Mouse (Mus musculus): ENCODE measurements around the gene Aph1b. TPM values are rescaled to one million over a fixed set of nuclear protein-coding genes. Genes with fewer than 3 reads are reported as not detected.
"Not testable (repeated sequence)": the region's sequence is repeated elsewhere in the genome, so short reads cannot be mapped to it uniquely, and the experiment has no call there.

Aph1b gene
- total RNA-seq (2017), result 3.6 to 6.5 TPM (median 5.0 TPM) in 3 replicates

DNA sequence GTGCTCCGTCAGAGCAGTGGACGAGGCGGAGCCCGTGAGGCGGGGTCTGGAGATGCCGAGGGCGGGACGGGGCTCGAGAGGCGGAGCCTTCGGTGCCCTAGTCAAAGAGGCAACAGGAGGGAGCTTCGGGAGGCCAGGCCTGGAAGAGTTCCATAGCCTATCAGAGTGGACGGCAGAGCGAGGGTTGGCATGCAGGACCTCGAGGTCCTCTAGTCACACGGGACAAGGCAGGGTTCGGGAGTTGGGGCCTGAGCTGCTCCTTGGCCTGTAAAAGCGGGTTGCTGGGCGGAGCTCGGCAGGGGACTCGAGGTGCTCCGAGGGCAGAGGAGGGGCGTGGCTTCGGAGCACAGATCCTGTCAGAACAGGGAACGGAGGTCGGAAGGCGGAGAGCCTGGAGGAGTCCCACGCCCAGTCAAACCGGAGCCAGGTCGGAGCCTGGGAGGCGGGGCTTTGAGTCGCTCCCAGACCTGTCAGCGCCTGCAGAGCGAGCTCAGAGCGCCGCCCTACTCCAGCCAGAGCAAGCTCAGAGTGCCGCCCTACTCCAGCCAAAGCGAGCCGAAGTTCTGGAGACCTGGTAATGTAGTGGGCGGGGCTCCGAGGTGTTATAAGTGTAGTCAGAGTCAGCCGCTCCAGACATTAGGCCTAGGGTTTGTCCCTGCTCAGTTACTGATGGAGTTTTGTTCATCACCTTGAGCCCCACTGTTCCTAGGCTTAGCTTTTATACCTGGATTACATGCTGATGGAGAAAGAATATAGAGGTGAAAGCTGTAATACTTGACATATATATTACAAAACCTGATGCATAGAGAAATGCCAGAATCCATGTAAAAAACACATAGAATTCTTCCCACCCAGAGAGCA is at the start of gene Aph1b:
Gene Aph1b (minus strand): TSS at position 27 of the 861 bp plus-strand sequence.
- ATAC-seq (replicated peaks; ENCODE audit: insufficient number of reproducible peaks, low FRiP score, low TSS enrichment, poor library complexity, severe bottlenecking), result peak; percentile 95

DNA sequence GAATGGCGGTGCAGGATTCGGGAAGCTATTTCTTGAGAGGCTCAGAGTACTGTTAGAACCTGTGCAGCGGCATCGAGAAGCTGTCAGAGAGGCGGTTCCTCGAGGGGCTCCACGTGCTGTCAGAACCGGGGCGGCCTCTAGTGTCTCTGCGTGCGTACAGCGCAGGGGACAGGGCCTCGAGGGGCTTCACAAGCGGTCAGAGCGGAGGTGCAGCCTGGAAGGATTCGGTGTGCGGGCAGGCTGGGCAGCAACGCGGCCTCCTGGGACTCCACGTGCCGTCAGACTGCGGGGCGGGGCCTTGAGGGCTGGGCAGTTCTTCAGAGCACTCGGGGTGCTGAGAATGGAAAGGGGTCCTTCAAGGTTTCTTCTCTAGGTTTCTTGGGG is 39.8 kb upstream of the Aph1b start:
- no peak for ATAC-seq (replicated peaks; ENCODE audit: insufficient number of reproducible peaks, low FRiP score, low TSS enrichment, poor library complexity, severe bottlenecking)

DNA sequence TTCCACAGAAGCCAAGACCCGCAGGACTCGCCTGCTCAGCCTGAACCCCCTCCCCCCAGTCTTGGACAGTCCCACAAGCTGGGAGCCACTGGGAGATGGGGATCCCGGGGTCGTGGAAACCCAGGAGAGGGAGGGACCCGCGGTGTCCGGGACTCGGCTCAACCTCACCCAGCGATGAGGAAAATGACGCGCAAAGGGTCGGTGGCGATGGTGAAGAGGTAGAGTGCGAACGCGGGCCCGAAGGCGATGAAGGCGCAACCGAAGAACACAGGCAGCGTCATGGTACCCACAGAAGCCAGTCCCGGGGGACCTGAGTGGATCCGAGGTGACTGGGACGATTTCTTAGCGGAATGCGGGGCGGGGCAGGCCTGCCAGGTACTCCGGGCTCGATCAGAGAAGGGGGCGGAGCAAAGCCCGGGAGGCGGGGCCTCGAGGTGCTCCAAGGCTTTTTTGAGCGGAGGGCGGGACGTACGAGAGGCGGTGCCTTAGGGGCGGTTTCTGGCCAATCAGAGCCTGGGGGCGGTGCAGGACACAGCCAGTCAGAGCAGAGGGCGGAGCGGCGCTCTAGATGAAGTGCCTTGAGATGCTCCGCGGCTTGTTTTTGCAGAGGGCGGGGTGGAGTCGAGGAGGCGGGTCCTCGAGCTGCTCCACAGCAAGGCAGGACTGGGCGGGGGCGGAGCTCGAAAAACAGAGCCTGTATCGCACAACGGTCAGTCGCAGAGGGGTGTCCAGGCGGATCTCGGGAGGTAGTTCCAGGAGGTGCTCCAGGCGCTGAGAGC is 39.2 kb upstream of the Aph1b start, which contains the start of gene Aph1c:
Gene Aph1c (minus strand): TSS at position 409 of the 779 bp plus-strand sequence.
- ATAC-seq (replicated peaks; ENCODE audit: insufficient number of reproducible peaks, low FRiP score, low TSS enrichment, poor library complexity, severe bottlenecking), result peak; percentile 94

DNA sequence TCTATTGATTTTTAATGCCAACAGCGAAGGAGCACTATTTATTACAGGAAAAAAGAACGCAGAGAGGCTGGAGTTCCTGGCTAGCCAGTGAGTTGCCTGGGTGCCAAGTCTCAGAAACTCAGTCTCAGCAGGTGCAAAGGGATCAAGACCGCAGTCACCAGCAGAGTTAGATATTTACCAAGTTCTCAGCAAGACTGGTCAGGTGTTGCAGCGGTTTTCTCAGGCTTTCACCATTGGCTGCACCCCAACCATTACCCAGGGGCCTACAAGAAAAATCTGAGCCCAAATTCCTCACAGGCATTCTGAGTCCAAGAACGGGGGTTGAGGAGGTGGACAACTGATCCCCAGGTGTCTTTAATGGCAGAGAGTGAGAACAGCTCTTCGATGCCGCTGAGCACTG is 38.6 kb upstream of the Aph1b start:
- no peak for ATAC-seq (replicated peaks; ENCODE audit: insufficient number of reproducible peaks, low FRiP score, low TSS enrichment, poor library complexity, severe bottlenecking)

DNA sequence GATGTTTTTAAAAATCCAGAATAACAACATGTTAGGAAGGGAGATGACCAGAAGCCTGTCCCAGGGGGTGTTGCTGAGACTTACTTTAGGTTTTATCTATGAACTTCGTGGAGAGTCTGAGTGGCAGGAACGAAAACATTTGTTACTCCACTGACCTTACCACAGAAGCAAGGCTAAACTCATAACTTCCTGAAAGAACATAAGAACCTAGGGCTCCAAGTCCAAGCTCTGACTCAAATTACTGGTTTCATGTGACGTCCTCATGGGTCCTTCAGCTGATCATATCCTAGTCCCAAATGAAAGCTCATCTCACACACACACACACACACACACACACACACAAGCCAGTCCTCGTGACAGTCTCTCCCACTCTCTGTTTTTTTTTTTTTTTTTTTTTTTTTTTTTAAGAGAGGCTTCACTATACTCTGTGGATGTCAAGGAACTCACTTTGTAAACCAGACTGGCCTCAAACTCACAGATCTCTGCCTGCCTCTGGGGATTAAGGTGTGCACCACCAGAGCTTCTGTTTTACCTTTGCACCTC is 37.1 kb upstream of the Aph1b start:
- ATAC-seq (replicated peaks; ENCODE audit: insufficient number of reproducible peaks, low FRiP score, low TSS enrichment, poor library complexity, severe bottlenecking), result no peak; the same call in 1 of the 2 replicates

DNA sequence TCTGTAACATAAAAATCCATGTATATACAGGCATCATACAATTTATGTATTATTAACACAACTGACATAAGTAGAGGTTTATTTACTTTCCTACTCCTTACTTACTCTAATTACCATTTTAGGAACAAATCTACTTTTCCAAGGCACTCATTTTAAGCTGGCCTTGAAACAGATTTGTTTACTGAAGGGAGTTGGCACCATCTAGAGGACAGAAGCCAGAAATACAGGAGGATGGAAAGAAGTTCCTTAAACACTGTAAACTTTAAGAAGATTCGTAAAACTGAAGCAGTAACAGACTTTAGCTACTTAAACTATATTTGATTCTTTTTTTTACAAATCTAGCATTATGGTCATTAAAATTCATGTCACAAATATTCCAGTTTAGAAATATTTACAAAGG is 30.7 kb upstream of the Aph1b start:
- ATAC-seq (replicated peaks; ENCODE audit: insufficient number of reproducible peaks, low FRiP score, low TSS enrichment, poor library complexity, severe bottlenecking), result 0 out of 2 replicates have a peak, but pooled peaks have one; percentile 48

DNA sequence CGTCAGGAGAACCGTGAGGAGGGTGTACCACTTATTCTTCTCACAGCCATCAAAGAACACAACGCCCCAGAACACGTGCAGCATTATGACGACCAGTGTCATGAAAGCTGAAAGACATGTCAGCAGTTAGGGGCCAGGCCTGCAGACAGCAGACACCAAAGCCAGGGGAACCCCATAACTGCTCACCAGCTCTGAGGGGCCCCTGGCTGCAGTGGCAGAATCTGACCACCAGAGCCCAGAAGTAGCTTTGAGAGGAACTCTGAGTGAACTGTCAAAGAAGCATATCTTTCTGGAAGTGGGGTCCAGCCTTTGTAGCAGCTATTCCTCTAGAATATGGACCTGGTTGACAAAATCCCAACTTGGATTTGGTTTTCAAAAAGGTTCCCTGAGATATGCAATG is 27.0 kb upstream of the Aph1b start:
- not testable (repeated sequence) for ATAC-seq (replicated peaks; ENCODE audit: insufficient number of reproducible peaks, low FRiP score, low TSS enrichment, poor library complexity, severe bottlenecking)

DNA sequence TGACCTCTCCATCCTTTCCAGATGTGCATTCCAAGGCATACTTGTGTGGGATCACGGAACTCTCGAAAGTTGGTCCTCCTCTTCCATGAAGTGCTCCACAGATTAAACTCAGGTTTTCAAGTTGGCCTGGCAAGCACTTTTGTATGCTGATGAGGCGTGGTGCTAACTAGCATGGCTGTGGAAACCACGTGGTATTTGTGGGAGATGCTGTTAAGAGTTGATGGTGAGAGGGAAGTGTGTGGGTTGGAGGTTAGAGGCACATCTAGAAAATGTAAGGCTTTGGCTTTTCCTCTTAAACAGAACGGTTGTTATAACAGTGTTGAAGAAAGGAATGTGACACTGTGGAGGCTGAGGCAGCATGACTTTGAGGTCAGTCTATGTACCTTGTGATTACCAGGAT is 25.7 kb upstream of the Aph1b start:
- no peak for ATAC-seq (replicated peaks; ENCODE audit: insufficient number of reproducible peaks, low FRiP score, low TSS enrichment, poor library complexity, severe bottlenecking)

DNA sequence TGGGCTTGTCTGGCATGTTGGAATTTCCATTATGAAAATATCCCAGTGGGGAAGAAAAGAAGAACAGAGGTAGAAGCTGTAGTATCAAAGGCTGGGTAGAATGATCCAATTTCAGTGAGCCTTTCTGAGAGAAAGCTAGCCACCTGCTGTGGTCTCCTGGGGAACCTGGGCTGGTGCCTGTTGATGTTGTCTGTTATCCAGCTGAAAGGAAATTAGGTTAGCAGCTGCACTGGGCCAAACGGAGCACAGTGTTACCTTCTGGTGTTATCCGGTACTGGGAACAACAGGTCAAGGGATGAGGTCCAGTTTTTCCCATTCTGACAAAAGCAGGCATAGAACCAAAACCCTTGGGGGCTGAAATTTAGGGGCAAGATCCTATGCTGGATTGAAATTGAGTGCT is 18.1 kb upstream of the Aph1b start:
- ATAC-seq (replicated peaks; ENCODE audit: insufficient number of reproducible peaks, low FRiP score, low TSS enrichment, poor library complexity, severe bottlenecking), result no peak

DNA sequence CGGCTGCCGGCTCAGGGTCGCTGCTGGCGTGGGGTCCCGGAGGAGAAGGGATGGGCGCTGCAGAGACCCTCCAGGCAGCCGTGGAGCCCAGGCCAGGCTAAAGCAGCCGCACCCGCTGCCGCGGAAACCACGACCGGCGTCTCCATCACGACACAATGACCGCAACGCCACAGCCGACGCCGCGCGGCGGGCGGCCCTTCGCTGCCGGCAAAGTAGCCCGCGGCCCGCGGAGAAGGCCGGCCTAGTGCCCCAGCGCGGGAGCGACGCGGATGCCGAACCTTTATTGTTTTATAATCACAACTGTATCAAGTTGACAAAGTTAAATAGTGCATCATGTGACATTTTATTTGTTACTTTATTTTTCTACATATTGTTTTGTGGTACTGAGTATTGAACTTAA is 10.7 kb upstream of the Aph1b start:
- ATAC-seq (replicated peaks; ENCODE audit: insufficient number of reproducible peaks, low FRiP score, low TSS enrichment, poor library complexity, severe bottlenecking), result not testable (repeated sequence)

DNA sequence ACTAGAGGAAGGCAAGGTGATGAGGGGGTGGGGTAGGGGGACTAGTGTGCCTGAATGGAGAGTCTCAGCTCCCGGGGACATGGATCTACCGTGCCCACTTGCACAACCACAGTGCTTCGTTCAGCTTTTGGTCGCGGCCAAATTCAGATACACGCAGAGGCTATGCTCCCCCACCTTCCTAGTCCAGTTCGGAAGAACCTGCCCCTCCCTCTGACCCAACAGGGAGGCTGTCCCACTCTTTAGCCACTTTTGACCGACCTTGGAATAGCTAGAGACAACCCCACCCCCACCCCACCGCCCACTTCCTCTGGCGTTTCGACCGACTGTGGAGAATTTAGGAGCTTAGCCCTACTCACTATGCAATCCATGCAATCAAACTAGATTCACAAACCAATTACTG is 6.7 kb upstream of the Aph1b start:
- ATAC-seq (replicated peaks; ENCODE audit: insufficient number of reproducible peaks, low FRiP score, low TSS enrichment, poor library complexity, severe bottlenecking), result no peak

DNA sequence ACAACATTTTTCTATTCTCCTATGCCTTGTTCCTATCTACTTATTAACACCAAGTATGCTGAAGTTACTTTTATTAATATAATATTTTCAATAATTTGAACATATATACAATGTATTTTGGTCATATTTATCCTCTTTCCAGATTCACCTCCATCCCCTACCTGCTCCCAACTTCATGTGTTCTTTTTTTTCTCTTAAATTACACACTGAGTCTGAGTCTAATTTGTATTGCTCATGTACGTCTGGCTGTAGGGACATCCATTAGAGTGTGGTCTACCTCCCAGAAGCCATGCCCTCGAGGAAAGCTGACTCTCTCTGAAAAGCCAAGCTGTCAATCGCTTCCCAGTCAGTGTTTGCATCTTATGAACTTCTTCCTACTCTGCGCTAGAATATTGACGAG is 1.4 kb upstream of the Aph1b start, which contains the start of gene Gm10647:
Gene Gm10647 (plus strand): TSS at position 301 of the 400 bp plus-strand sequence.
- no peak for ATAC-seq (replicated peaks; ENCODE audit: insufficient number of reproducible peaks, low FRiP score, low TSS enrichment, poor library complexity, severe bottlenecking)

DNA sequence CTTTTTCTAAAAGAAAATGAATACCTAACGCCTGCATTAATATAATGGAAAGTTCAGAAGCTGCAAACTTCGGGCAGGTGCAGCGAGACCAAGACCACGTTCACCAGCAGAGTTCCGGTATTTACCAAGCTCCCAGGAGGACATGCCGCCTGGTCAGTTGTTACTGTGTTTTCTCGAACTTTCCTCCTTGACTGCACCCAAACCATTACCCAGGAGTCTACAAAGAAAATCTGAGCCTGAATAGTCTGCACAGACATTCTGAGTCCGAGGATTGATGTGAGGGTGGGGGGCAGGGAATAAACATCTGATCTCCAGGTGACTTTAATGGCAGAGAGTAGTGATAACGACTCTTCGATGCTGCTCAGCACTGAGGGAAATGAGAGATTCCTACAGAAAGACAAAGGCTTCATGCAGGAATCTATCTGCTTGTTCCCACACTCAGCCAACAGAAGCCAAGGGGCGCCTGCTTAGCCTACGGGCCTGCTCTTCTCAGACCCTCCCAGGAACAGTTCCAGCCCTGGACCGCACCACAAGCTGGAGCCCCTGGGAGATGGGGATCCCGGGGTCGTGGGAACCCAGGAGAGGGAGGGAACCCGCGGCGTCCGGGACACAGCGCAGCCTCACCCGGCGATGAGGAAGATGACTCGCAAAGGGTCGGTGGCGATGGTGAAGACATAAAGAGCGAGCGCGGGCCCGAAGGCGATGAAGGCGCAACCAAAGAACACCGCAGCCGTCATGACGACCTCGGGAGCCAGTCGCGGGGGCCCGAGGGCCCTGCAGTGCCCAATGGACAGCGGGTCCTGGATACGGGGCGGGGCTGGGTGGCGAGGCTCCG is 444 bp downstream of the Aph1b start:
- ATAC-seq (replicated peaks; ENCODE audit: insufficient number of reproducible peaks, low FRiP score, low TSS enrichment, poor library complexity, severe bottlenecking), result no peak

DNA sequence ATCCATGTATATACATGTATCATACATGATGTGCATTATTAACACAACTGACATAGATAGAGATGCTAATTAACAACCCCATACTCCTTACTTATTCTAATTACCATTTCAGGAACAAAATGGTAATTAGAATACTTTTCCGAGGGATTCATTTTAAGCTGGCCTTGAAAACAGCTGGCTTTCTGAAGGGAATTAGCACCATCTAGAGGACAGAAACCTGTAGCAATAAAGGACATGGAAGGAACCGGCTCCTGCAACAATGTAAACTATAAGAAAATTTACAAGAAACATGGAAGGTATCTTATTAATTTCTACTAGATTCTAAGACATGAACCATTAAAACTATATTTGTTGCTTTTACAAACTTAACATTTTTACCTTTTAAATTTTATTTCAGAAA is 7.5 kb downstream of the Aph1b start:
- no peak for ATAC-seq (replicated peaks; ENCODE audit: insufficient number of reproducible peaks, low FRiP score, low TSS enrichment, poor library complexity, severe bottlenecking)

DNA sequence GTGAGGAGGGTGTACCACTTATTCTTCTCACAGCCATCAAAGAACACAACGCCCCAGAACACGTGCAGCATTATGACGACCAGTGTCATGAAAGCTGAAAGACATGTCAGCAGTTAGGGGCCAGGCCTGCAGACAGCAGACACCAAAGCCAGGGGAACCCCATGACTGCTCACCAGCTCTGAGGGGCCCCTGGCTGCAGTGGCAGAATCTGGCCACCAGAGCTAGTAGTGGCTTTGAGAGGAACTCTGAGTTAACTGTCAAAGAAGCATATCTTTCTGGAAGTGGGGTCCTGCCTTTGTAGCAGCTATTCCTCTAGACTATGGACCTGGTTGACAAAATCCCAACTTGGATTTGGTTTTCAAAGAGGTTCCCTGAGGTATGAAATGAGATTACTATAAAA is 10.7 kb downstream of the Aph1b start:
- ATAC-seq (replicated peaks; ENCODE audit: insufficient number of reproducible peaks, low FRiP score, low TSS enrichment, poor library complexity, severe bottlenecking), result not testable (repeated sequence)

DNA sequence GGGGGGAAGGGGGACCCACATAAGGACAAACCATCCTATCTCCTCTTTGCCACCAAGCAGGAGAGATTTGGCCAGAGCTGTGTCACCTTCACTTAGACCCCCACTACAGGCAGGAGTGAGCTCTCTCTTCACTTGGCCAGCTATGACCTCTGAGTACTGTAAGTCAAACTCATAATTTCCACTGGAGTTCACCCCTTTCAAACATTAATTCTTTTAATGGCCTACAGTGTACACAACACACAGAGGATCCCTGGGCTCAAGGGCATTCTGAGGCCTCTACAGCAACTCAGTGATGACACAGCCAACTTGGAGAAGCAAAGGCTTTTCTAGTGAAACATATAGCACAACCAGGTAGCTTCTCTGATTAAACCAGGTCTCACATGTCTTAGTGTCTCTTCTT is 24.6 kb downstream of the Aph1b start:
- ATAC-seq (replicated peaks; ENCODE audit: insufficient number of reproducible peaks, low FRiP score, low TSS enrichment, poor library complexity, severe bottlenecking), result no peak

DNA sequence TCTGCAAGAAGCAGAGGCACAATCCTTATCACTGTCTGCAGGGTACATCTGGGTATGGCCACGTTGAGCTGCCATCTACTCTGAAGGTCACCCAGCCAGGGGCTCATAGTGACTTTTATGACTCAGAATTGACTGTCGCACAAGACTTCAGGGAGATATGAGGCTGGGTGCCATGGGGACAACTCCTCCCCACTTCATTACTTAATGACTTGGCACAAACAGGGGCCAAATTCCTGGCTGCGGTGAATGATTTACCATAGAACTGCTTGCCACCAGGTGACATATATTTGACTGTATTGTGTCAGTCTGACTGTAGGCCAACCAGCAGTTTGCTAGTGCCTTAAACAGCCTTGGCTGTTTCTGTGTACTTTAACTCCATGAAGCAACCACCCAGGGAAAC is 26.0 kb downstream of the Aph1b start:
- no peak for ATAC-seq (replicated peaks; ENCODE audit: insufficient number of reproducible peaks, low FRiP score, low TSS enrichment, poor library complexity, severe bottlenecking)

DNA sequence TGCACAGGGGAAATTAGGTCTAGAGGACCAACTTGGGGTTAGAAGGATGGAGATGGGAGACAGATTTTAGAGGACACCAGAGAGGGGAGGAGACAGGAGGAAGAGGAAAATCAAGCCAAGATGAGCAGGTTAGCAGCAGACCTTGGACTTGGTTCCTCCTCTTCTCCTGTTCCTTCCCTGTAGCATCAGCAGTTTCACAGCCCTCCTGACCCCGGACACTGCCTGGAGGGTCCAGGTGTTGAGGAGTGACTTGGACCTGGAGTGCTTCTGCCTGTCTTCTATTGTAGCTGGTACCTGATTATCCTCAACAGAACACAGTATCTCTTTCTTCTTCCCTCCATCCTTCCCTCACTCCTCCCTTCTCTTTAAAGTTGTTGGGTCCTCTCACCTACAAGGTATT is 26.6 kb downstream of the Aph1b start:
- ATAC-seq (replicated peaks; ENCODE audit: insufficient number of reproducible peaks, low FRiP score, low TSS enrichment, poor library complexity, severe bottlenecking), result no peak

DNA sequence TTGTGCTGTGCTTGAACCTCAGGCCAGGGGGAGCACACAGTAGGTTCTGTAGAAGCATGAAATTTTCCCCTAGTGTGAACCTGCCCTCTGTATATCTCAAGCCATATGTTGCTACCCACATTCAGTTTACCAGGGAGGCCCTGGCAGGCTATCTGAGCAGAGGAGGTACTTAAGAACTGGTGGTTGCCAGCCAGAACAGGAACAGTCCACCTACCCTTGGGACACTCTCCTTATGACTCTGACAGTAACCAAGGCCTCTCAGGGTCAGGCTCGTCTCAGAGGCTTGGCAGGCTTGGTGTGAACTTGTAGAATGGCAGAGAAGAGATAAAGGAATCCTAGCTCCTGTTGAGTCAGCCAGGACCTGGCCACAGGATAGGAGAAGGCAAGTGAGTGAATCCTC is 34.3 kb downstream of the Aph1b start:
- ATAC-seq (replicated peaks; ENCODE audit: insufficient number of reproducible peaks, low FRiP score, low TSS enrichment, poor library complexity, severe bottlenecking), result no peak

Measured in monocyte, adult 5-6 weeks (primary cell).